Mouse (Mus musculus) neural tube, embryonic 14.5 days (tissue): ENCODE measurements around the gene Gm10642. TPM values are rescaled to one million over a fixed set of nuclear protein-coding genes. Genes with fewer than 3 reads are reported as not detected.

ENCODE experiments used
- ATAC-seq: fragments of 200-750 bp; cut with Nextera tagmentation; 2 replicates; pipeline ENCODE4 v1.8.0; 2017; ENCODE audit warnings: low read depth, mild to moderate bottlenecking, moderate TSS enrichment, moderate library complexity
- H3K27ac ChIP-seq: fragments of 300-500 bp; sonication (generic); 2 replicates; pipeline ENCODE4 v1.5.1; 2014; ENCODE audit warnings: low read depth, mild to moderate bottlenecking, control low read depth, low read length, moderate library complexity, mixed read lengths
- H3K27me3 ChIP-seq: fragments of 300-500 bp; sonication (generic); 2 replicates; pipeline ENCODE4 v1.6.1; 2014; ENCODE audit warnings: low read length; ENCODE audit not compliant: control insufficient read depth, insufficient read depth
- H3K36me3 ChIP-seq: fragments of 300-500 bp; sonication (generic); 2 replicates; pipeline ENCODE4 v1.6.1; 2014; ENCODE audit warnings: low read length, mixed read lengths; ENCODE audit not compliant: control insufficient read depth, insufficient read depth
- H3K4me1 ChIP-seq: fragments of 300-500 bp; sonication (generic); 2 replicates; pipeline ENCODE4 v1.6.1; 2014; ENCODE audit warnings: low read length; ENCODE audit not compliant: control insufficient read depth, insufficient read depth
- H3K4me2 ChIP-seq: fragments of 300-500 bp; sonication (generic); 2 replicates; pipeline ENCODE4 v1.6.1; 2014; ENCODE audit warnings: mild to moderate bottlenecking, low read depth, low read length, control low read depth
- H3K4me3 ChIP-seq: fragments of 300-500 bp; sonication (generic); 2 replicates; pipeline ENCODE4 v1.5.1; 2014; ENCODE audit warnings: low read depth, low read length, control low read depth, mixed read lengths
- H3K9ac ChIP-seq: fragments of 300-500 bp; sonication (generic); replicated peaks from 2 replicates; pipeline ENCODE4 v1.6.1; 2014; ENCODE audit warnings: low read depth, mild to moderate bottlenecking, control low read depth, low read length, mixed read lengths
- H3K9me3 ChIP-seq: fragments of 300-500 bp; sonication (generic); 2 replicates; pipeline ENCODE4 v1.6.1; 2016; ENCODE audit warnings: low read length; ENCODE audit not compliant: control insufficient read depth
- WGBS: fragments of 180-500 bp; shearing (Covaris S2); extraction: QIAGEN DNeasy Blood & Tissue Kit; methylation state at CpG from one replicate; pipeline ENCODE4 v1.1.7; 2014; 5-methylcytosine and 5-hydroxymethylcytosine counted together
- polyA plus RNA-seq: library from polyadenylated mRNA; unstranded; fragments of >200 nt; fragmentation: Nextera tagmentation; extraction: Ambion mirVana; gene quantifications from 2 replicates; pipeline ENCODE4 v1.2.1, GENCODE M21; 2014

Gm10642 gene
- polyA plus RNA-seq, 1 experiment from 2014 or later: 0.33 TPM

DNA sequence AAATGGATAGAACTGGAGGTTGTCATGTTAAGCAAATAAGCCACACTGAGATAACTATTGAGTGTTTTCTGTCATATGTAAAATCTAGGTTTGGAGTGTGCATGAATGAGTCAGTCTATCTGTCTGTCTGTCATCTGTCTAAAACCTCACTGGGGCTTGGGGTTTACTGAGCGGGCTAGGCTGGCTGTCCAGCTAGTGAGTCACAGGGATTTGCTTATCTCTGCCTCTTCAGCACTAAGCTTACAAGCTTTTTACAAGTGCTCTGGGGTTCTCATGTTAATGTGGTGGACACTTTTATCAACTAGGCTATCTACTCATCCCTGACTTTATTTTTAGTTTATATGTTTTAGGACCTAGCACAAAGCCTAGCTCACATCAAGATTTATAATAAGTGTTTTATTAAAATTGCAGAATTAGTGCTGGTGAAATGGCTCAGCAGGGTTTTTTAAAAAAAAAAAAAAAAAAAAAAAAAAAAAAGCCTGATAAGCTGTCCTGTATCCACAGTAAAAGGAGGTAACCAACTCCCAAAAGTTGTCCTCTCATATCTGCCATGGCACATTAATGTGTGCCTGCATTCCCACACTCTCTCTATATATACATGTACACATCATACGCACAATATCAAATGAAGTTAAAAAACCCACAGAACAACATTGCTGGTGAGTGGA, 32.4 kb downstream of the Gm10642 start:
- Histone ChIP-seq H3K4me2 (no peak overlapping the region), H3K27ac (no peak overlapping the region), H3K36me3 (no peaks in the 10 kb centered on the region), H3K4me1 (no peaks in the 10 kb centered on the region), H3K9me3 (no peaks in the 10 kb centered on the region), H3K27me3 (no peaks in the 10 kb centered on the region), H3K4me3 (no peak overlapping the region), H3K9ac (no peak overlapping the region)
- no peak for ATAC-seq
- WGBS: 91% methylated on average over 2 of the region's 2 CpGs

DNA sequence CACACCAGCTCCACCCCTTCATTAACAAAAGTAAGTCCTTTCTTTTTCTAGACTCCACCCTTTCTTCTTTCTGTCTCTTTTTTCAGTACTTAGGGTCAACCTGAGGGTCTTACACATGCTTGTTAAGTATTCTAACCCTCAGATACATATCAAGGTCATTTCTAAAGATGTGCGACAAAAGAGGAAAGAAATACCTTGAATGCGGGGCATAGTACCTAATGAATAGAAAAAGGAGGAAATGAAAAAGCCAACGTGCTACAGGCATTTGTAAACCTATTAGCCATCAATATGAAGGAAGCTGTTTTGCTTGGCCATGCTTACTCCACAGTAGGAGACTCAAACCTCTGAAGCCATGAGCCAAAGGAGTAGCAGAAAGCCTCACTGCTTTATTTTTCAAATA, 33.9 kb downstream of the Gm10642 start:
- no peak overlapping the region for H3K9ac ChIP-seq
- H3K4me1 ChIP-seq: no peaks in the 10 kb centered on the region
- no peak overlapping the region for H3K4me2 ChIP-seq
- H3K4me3 ChIP-seq: no peak overlapping the region
- no peaks in the 10 kb centered on the region for H3K36me3 ChIP-seq
- 73% methylated on average over 3 of the region's 3 CpGs for whole genome bisulfite sequencing
- H3K27me3 ChIP-seq: no peaks in the 10 kb centered on the region
- no peaks in the 10 kb centered on the region for H3K9me3 ChIP-seq
- H3K27ac ChIP-seq: no peak overlapping the region
- no peak for ATAC-seq

DNA sequence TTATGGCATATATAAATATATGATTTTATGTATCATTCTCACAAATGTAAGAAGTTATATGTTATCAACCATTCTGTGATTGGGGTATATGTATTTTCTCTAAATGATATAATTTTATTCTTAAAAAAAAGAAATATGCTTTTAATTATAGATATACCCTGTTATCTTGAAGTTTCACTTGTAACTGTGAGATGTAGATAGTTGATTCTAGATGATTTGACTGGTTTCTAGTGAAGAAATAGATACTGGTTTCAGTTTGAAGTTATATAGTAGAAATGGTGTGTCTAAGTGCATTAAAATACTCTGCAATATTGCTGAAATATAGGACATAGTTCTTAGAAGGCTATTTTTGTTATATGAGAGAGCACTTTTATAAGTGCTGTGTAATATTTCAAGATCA, 34.5 kb downstream of the Gm10642 start:
- H3K9me3 ChIP-seq: no peaks in the 10 kb centered on the region
- no peaks in the 10 kb centered on the region for H3K36me3 ChIP-seq
- no peak overlapping the region for H3K4me2 ChIP-seq
- H3K27me3 ChIP-seq: no peaks in the 10 kb centered on the region
- ATAC-seq: no peak
- no peak overlapping the region for H3K27ac ChIP-seq
- H3K4me1 ChIP-seq: no peaks in the 10 kb centered on the region
- no peak overlapping the region for H3K4me3 ChIP-seq
- H3K9ac ChIP-seq: no peak overlapping the region

DNA sequence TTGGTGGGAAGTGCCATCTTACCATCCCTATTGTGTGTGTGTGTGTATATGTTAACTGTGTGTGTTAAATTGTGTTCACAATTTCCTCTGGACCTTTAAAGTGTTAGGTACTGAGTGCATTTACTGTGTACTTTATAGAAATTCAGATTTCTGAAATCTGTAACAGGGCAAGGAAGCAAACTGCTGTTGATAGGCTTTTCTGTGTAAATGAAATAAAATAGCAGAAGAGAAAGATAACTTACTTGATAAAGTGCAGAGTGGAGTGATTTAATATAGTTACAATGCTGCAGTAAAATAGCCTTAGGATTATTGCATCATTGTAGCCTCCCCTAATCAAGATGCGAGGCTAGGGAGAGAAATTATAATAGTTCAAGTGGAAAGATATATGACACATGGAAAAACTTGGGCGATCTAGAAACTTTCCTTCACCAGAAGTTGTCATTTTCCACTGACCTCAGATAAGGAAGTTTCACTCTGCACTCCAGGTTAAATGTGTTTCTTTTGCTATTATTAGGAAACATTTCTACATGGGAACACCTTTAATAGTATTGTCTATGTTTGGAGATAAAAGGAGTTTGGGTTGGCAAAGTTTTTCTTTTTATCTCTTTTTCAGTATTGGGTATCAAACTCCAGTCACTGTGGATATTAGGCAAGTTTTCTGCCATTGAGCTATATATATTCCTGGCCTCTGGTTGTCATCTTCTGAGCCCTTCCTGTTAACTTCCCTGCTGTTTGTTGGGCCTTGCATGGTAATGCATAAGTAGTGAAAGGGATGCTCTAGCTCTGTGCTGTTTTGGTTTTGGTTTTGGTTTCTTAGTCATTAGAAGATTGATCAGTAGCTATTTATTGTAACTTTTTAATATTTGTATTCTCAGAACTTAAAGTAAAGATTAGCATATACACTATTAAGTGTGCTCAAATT, 36.0 kb downstream of the Gm10642 start:
- 79% methylated on average over 2 of the region's 2 CpGs for WGBS
- no peak overlapping the region for H3K9ac ChIP-seq
- no peak overlapping the region for H3K27ac ChIP-seq

DNA sequence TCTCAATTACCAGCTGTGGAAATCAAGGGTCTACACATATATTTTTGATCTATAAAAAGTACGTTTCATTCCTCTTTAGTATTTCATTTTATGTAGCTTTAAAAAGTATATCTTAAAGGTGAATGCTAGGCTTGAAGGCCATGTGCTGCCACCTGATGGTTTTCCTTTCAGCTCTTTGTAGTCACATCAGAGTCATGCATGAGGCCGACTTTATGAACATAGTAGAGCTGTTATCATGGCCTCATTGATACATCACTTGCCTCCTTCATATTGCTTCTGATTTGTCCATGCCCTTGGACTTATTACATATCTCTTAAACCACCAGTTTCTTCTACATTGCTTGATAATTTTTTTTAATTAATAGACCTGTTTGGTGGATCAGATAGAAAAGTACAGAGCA, 39.7 kb downstream of the Gm10642 start:
- ATAC-seq: no peak
- Histone ChIP-seq H3K4me3 (no peak overlapping the region), H3K27ac (no peak overlapping the region), H3K9ac (no peak overlapping the region), H3K4me1 (no peaks in the 10 kb centered on the region), H3K9me3 (no peaks in the 10 kb centered on the region), H3K27me3 (no peaks in the 10 kb centered on the region), H3K4me2 (no peak overlapping the region), H3K36me3 (no peaks in the 10 kb centered on the region)
- WGBS: 97% methylated on average over 2 of the region's 2 CpGs

More for the DNA sequence above, 36.0 kb downstream of the Gm10642 start:
- H3K27me3 ChIP-seq: no peaks in the 10 kb centered on the region
- no peak for ATAC-seq
- H3K36me3 ChIP-seq: no peaks in the 10 kb centered on the region
- H3K4me1 ChIP-seq: no peaks in the 10 kb centered on the region
- no peak overlapping the region for H3K4me2 ChIP-seq
- H3K9me3 ChIP-seq: no peaks in the 10 kb centered on the region
- no peak overlapping the region for H3K4me3 ChIP-seq

DNA sequence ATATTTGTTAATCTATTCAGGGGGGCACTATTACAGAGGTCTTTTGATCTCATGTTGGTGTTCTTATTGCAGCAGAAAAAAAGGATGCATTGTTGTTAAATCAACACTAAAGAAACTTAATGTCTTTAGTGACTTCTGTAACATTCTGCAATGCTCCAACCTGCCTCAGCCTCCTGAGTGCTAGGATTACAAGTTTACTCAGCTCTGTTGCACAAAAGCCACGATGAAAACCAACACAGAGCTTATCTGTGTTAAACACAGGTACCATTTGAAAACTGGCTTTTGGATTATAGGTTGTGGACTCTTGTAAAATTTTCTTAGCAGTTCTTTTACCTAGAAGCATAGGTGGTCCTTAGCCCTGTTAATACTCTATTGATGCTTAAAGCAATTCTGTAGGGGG, 42.0 kb downstream of the Gm10642 start:
- Histone ChIP-seq H3K9ac (no peak overlapping the region), H3K9me3 (no peaks in the 10 kb centered on the region), H3K27ac (no peak overlapping the region), H3K4me3 (no peak overlapping the region), H3K27me3 (no peaks in the 10 kb centered on the region), H3K36me3 (no peaks in the 10 kb centered on the region), H3K4me1 (no peaks in the 10 kb centered on the region), H3K4me2 (no peak overlapping the region)
- ATAC-seq: no peak
- 85% methylated on average over 1 of the region's 1 CpGs for WGBS

DNA sequence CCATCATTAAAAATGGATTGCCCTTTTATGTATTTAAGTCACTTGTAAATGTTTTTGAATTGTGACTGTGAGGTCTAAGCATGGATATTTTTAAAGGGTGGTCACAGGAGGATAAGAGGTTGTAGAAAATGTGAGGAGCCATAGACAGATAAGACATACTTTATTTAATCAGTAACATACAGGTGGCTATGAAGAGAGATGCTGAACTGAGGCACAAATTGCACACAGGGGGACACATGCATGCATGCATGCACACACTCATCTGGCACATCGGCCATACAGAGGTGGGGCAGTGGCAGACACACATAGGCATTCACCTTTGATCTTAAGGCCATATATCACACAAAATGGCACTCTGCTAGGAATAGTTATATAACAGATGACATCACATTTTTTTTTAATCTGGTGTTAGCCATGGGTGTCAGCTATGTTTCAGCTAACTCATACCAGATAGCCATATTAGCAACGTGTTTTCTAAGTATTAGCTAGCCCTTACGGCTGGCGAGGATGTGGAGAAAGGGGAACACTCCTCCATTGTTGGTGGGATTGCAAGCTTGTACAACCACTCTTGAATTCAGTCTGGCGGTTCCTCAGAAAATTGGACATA, 47.6 kb downstream of the Gm10642 start:
- H3K4me3 ChIP-seq: no peak overlapping the region
- no peaks in the 10 kb centered on the region for H3K4me1 ChIP-seq
- no peaks in the 10 kb centered on the region for H3K27me3 ChIP-seq
- H3K9ac ChIP-seq: no peak overlapping the region
- 95% methylated on average over 5 of the region's 5 CpGs for WGBS
- H3K4me2 ChIP-seq: no peak overlapping the region
- H3K9me3 ChIP-seq: no peaks in the 10 kb centered on the region
- no peaks in the 10 kb centered on the region for H3K36me3 ChIP-seq
- ATAC-seq: no peak
- no peak overlapping the region for H3K27ac ChIP-seq

DNA sequence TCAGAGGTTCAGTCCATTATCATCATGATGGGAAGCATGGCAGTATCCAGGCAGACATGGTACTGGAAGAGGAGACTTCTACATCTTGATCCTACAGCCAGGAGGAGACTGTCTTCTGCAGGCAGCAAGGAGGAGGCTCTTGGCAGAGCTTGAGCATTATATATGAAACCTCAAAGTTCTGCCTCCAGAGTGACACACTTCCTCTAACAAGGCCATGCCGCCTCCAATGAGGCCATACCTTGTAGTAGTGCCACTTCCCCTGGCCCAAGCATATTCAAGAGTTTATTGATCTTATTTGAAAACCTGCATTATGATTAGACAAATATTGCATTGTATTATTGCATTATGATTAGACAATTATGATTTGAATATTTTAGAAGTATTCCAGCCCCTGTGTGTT, 50.4 kb downstream of the Gm10642 start:
- Histone ChIP-seq H3K9me3 (no peaks in the 10 kb centered on the region), H3K27ac (no peak overlapping the region), H3K4me1 (no peaks in the 10 kb centered on the region), H3K4me2 (no peak overlapping the region), H3K9ac (no peak overlapping the region), H3K36me3 (no peaks in the 10 kb centered on the region), H3K27me3 (no peaks in the 10 kb centered on the region), H3K4me3 (no peak overlapping the region)
- no peak for ATAC-seq
- 97% methylated on average over 1 of the region's 1 CpGs for WGBS
